Mouse (Mus musculus) megakaryocyte-erythroid progenitor cell, adult 5-6 weeks (primary cell): ENCODE results near the gene Slain2. TPM values are rescaled to one million over a fixed set of nuclear protein-coding genes. Genes with fewer than 3 reads are reported as not detected.

ENCODE experiments used
- ATAC-seq: replicated peaks from 2 replicates; pipeline ENCODE4 v1.8.0; 2016; ENCODE audit warnings: mild to moderate bottlenecking, inconsistent platforms; ENCODE audit not compliant: severe bottlenecking, poor library complexity, low FRiP score, low TSS enrichment
- total RNA-seq, 2 experiments: library from RNA; stranded (forward) in 1 of 2; stranded (reverse) in 1 of 2; fragments of 200-1000, 215-1000 nt in 1 of 2; fragments of >200 nt in 1 of 2; fragmentation: Nextera tagmentation in 1 of 2; gene quantifications; 2 replicates each; pipeline ENCODE4 v1.2.3; 2014 to 2017

Gene Slain2
- total RNA-seq (2014; fragmentation: Nextera tagmentation) (19.2 and 19.6 TPM in 2 replicates), total RNA-seq (2017) (28.2 and 34.4 TPM in 2 replicates)

DNA sequence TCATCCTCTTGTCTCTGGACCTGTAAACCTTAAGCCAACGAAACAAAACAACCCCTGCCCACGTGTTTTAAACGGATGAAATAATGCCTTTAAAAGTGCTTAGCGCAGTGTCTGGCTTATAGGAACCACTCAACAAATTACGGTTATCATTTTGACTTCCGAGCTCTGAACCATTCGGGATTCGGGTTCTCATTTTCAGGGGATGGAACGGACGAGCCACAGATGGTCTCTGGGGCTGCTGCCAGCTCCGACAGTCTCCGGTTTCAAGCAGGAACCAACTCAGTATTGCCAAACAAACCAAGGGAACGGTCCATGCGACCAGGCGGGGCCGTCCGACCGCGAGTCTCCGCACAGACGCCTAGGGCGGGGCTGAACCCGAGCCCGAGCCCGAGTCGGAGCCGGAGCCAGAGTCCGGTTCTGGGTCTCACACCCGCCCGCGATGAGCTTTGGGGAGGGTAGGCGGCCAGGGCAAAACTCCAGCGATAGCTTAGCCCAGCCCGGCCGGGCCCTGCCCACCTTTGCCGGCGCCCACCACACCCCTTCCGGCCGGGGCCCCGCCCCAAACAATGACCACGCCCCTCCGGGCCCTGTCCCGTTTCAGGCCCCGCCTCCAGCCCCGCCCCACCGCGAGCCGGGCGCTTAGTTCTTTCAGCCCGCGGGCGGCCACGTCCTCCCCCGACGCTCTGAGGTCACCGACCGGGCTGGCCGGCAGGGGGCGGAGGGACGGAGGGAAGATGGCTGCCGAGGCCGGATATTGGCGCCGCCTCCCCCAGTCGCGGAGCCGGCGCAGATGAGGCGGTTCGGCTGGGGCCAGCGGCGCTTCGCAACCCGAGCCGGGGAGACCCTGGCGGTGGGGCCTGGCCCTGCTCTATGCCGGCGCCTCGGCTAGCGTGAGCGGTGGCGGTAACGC, at the start of gene Slain2:
Gene Slain2, plus strand, starts transcription at position 657 of the 910 bp plus-strand sequence.
- ATAC-seq = peak; percentile 86

DNA sequence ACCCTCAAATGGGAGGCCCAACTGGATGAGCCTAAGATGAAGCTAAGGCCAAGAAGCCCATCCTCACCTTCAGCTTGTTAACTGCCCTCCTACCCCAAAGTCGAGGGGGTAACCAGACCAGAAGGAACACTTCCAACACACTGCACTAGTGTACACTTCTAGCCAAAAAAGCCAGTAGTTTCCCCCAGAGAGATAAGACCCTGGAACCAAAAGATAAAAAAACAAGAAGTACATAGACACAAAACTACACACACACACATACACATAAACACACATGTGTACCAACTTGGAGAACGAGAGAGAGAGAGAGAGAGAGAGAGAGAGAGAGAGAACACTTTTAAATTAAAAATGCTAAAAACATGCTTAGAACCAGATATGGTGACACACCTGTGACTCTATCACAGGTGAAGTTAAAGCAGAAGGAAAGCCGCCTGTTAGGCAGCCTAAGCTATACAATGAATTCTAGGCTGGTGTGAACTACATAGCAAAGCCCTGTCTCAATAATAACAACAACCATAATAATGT, 49.4 kb upstream of the Slain2 start:
- ATAC-seq = no peak

DNA sequence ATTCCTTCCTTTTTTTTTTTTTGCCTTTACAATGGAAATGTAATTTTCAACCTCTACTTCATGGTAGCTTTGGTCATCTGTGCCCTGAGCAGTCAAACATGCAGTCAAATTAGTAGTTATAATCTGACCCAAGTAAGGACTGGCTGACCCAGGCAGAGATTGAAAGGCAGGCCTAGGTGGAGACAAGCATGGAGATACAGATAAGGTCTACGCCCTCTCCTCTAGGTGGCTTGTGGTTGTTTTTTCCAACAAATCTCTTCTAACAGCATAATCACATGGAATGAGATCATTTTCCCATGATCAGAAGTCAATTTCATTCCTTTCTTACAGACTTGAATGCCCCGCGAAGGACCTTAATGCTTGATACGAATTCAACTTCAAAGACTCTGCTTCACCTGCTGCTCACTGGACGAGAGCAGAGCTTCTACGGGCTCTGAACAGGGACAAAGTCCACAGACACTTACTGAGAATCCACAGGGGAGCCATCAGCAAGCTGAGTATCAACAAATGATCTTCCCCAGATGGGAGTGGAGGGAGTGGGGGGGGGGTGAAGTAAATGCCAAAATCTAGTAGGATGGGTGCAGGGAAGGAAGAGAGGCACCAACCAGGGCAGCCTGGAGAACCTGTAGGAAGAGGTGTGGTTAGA, 47.7 kb upstream of the Slain2 start:
- no peak for ATAC-seq

DNA sequence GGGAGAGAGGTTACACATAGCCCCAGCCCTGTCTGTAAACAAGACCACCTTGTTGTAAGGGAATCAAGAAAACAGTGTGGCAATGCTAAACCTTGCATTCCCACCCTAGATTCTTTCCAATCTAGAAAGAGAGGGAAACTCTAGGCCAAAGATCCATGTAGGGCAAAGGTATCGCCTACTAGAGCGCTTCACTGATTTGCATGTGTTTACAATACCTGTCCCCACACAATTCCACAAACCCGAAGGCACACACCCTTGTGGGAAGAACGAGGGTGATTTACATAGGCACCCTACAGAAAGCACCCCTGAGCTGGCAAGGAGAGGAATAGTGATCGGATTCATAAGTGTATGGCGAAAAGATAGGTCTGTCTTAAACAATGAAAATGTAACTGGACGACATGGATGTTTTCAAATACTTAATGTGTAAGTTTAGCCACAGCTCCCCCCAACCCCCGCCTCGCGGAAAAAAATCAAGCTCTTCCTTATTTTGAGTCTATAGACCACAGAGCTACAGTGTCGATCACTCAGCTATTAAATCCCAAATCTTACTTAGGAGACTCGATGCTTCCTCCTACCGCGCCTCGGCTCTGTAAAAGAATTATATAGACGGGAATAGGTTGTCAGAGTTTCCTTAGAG, 47.0 kb upstream of the Slain2 start:
- no peak for ATAC-seq

DNA sequence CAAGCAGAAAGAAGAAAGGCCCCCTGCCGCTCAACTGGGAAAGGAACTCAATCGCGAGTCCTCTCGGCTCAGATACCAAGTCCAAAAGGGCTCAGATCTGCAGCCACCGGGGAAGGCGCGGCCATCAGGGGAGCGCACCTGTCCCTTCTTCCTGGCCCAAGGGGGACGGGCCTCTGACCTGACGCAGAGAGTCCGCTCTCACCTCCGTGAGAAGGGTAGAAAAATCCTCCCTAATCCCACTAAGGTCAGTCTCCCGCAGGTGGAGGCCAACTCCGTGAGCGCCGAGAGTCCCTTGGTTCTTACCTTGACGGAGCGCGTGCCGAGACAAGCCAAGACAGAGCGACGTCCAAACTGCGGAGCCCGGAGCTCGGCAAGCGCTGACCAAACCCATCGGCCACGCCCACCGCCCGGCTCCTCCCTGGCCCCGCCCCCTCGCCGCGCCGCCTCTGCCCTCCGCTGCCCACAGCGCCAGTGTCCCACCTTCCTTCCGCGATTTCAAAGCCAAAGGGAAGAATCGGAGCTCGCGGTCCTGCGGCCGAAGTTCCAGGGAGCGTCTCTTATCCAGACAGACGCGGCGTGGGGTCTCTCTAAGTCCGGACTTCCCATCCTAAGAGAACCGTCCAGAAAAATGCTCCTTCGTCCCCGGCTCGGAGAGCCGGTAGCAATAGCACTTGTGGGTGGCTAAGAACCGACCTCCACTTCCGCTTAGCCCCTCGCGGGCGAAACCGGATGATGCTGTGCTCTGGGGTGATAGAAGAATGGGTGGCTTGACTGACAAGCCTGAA, 45.8 kb upstream of the Slain2 start, which contains the start of gene Tec:
Gene Tec, minus strand, starts transcription at position 393 of the 785 bp plus-strand sequence.
- ATAC-seq = peak; percentile 90

DNA sequence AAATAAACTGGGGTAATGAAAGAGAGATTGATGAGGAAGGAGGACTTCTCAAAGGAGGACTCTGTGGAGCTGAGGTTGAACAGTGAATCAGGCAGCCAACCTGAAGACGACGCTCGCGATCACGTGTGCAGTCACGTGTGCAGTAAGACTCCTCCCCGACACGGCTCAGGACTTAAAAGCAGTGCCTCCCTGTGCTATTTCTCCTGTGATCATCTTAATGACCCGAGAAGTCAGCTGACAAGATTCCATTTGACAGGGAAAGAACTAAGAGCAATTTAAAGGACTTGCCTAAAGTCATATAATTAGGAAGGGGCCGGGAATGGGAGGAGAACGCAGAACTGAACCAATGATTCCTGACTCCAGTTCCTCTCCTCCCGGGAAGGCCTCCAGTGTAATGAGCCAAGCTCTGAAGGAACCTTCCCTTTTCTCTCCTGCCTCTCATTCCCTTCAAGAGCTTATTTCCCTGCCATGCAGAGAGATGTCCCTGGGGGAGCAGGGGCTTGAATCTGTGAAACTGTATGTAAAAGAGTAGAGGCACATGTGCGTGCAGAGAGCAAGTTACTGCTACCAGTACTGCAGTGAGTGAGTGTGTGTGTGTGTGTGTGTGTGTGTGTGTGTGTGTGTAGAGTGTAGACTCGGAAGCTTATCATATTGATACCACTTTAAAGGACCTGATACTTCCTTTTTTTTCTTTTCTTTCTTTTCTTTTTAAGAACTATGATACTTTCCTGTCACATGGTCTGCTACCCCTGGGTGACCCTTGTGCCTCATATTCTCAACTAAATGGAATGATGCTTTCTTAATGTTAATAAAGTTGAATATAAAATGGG, 44.1 kb upstream of the Slain2 start:
- no peak for ATAC-seq

DNA sequence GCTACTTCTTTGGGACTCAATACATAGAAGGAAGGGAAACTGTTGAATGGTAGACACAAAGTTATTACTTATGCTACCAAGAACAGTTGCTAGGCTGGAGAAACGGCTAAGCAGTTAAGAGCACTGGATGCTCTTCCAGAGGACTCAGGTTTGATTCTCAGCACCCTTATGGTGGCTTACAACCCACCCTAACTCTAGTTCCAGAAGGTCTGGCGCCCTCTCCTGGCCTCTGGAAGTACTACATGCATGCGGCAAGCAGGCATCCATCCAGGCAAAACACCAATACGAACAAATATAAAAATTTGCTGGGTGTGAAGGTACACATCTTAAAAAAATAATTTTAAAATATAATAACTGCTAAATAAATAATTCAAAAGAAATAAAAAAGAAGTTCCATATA, 43.0 kb upstream of the Slain2 start:
- ATAC-seq = no peak

DNA sequence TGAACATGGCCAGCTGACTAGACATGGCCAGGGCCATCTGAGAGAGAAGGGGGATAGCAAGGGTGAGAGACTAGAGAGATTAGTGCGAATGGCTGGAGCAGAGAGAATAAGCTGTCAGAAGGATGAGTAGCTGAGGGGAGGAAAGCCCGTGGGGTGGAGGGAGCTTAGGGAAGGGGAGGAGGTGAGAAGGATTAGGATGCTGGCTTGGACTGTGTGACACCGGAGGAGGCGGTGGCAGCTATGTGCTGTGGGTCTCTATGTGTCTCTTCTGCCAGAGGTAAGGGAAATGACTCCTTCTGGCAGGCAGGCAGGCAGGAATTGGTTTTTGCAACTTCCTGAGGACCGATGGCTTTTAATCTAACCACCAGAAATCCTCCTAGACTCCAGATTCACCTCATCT, 34.4 kb upstream of the Slain2 start:
- no peak for ATAC-seq

DNA sequence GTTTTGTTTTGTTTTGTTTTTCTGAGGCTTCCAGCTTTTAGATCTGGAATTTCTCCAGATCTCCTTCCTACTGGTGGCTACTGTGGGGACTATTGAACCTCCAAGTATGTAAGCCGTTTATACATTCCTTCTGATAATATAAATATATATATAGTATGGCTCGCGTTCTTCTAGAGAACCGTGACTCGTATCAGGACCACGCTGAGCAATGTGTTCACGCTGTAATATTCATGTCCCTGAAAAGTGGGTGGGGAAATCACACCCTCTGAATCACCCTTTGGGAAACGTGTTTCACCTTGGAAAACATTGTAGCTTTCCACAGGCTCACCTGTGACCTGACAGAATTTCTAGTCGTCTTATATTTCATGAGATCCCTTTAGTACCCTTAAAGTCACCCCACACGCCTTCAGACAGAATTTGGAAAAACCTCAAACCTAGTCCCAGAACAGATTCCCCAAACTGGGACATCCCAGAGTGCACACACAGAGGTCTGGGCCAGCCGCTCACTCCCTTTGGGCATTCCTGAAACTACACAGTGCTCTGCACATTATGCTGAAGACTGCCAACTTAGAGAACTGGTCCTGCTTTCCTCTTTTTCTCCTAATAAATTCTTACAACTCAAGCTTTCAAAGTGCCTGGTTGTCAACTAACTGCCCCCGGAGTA, 32.2 kb upstream of the Slain2 start:
- ATAC-seq = no peak

DNA sequence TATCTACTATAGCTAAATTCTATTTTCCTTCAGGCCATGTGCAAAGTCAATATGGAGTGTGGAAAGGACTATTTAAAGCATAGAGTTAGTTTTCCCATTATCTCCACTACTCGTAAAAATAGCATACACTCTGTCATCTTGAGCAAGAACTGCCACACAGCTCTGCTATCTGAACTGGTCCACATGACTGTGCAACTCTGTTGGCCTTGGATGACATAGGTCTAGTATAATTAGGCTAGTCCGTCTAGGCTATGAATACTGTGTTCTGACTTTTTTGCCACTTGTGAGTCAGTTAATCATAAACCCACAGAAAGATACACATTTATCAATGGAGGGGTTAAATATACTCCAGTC, 31.7 kb upstream of the Slain2 start:
- ATAC-seq = peak; percentile 68

DNA sequence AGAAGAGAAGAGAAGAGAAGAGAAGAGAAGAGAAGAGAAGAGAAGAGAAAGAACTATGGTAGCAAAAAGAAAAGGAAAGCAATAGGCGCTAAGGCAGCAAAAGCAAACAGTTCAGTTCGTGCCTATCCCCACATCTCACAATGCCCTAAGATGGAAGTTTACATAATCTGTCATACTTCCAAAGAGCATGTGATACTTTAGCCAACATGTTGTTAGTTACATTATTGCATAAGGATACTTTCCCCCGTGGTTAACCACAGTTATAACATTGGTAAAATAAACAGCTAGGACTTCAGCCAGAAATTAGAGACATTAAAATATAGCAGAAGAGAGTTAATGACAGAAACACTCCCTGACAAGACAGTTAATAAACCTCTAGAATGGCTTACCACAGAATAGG, 30.4 kb upstream of the Slain2 start:
- ATAC-seq = no peak

DNA sequence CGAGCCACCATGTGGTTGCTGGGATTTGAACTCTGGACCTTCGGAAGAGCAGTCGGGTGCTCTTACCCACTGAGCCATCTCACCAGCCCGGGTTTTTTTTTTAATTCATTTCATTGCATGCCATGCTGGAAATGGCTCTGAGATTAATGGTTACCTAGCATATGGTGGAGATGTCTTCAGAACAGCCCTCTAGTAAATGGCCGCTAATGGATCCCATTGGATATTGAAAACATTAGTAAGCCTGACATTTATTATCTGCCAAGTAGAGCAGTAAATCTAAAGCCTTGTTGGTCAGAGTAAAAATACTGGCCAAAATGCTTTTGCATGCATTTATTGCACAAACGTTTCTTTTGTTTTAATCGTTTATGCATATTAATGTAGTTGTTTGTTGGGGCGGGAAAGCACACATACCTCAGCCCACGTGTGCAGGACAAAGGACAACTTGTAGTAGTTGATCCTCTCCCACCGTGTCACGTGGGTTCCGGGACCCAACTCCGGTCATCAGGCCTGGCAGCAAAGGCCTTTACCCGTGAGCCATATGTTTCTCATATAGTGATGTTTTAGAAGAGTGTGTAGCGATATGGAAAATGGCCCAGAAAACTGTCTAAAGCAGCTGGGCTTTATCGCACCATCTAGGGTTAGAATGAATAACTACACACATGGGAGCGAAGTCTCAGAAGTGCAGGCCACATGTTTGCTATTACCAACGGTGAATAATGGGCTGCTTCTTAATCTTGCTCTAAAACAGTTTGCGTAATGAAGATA, 27.5 kb upstream of the Slain2 start:
- ATAC-seq = no peak

DNA sequence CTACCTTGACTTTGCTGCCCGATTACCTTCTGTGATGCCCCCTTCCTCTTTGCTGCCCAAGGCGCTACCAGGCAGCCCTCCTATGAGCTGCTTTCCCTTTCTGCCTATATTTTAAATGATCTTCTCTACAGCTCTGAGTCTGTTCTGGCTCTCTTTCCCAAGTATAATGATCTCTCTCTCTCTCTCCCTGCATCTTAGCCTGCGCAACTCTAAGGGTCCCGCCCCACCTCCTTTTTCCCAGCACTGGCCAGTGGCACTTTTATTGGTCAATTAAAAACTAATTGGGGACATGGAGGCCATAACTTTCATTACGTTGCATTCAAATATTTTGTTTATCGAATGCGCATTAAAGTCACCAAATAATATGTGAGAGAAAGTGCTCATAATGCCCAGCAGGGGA, 25.8 kb upstream of the Slain2 start:
- ATAC-seq = no peak

DNA sequence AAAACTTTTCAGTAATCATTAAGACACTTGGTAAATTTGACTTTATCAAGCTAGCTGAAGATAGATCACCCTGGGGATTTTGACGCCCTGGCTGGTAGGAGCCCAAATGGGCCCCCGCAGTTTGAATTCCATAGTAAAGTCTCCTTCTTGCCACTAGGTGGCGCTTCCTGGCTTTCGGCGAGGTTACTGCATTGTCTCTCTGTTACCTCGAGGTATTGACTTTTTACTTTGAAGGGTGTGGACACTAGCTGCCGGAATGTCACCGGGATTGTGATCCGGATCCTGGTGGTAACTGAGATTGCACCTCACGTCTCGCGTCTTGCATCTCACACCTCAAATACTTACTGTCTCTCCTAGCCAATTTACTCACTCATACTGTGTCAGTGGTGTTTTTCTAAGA, 22.6 kb upstream of the Slain2 start:
- peak; percentile 91 for ATAC-seq

DNA sequence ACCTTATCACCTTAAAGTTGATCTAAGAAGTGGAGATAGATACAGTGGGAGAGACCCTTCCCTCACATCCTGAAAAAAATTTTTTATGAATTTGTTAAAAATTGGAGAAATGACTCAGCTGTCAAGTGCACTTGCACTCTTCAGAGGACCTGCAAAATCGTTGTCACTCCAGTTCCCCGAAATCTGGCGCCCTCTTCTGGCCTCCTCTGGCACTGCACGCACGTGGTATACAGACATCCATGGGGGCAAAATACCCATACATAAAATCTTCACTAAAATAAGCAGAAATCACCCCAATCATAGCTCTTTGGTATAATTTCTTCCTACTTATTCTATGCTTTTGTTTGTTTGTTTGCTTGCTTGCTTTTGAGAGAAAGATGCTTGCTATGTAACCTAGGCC, 20.1 kb upstream of the Slain2 start:
- no peak for ATAC-seq

DNA sequence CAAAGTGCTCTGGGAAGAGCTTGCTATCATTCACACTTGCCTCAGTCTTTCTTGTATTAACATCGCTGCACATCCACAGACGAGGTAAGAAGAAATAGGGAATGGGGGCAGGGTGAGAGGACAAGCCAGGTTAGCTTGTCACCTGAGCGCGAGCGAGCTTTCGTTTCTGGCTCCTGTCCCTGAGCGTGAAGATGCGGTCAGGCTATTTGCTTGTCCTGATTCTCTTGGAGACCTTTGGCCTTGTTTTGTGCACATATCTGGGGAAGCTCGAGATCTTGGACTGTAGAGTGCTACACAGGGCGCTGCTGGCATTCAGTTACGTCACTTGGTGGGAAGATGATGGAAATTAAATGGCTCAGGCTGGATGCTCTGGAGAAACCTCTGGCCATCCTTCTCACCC, 18.8 kb upstream of the Slain2 start:
- ATAC-seq = no peak

DNA sequence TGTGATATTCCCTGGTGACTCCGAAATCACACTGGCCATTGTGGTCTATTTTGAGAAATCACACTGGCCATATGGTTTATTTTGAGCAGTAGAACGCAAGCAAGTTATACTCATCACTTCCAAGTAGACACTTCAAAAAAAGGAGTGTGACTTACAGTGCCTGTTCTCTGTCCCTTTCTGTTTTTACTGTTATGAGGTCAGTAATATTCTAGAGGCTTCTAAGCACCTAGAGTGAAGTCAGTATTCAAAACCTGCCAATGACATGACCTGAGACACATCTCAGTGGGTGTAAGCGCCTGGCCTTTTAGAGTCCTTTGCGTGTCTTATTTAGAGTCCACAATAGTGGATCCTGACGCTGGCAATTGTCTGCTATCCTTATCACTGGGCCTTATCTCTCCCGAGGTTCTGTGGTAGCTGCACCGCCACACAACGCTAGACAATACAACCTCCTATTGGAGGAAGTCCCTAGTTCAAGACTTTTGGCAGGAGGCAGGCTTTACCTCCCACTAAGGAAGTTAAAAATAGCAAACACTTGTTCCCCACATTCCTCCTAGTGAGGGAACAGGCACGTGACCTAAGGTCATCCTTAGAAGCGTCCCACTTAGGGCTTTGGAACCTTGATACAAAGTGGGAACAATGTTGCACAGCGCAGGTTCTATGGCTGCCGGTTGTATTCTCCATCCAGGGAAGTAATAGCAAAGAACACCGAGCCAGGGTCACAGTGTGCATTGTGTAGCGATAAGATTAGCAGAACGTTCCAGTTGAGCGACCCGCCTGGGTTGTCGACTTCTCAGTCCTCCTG, 17.4 kb upstream of the Slain2 start:
- ATAC-seq = peak; percentile 55
